In genomic region chr5:125159804-125160405, GRCm38 (mm10) we compare ENCODE assay signal across 8 mouse cellular contexts. TPM values are rescaled to one million over a fixed set of nuclear protein-coding genes. Genes with fewer than 3 reads are reported as not detected.
DNase-seq lines count a peak whose midpoint lies in the region; ATAC-seq and TF ChIP-seq lines count a peak whose summit lies in the region.

No protein-coding gene starts in this region.

- TF ChIP-seq POLR2A in liver, adult 2 months (IDR thresholded peaks at IDR 0.05; ENCODE audit: extremely low read depth, insufficient read depth, low read length): no peak

- no peaks in the 10 kb centered on the region for H3K27me3 ChIP-seq in liver, adult 2 months (ENCODE audit: control insufficient read depth, insufficient read depth, low read length)
- no peaks in the 10 kb centered on the region for H3K27me3 ChIP-seq in limb, embryonic 12.5 days
- H3K27me3 ChIP-seq in stomach, embryonic 15.5 days (replicated peaks): no peaks in the 10 kb centered on the region

- H3K4me2 ChIP-seq in limb, embryonic 12.5 days: peak overlapping the region; percentile 53
- H3K4me2 ChIP-seq in stomach, embryonic 15.5 days: peak overlapping the region; percentile 43

- no peak overlapping the region; the same call in 1 of the 2 replicates for H3K27ac ChIP-seq in liver, adult 2 months (replicated peaks; ENCODE audit: insufficient read depth, low read depth, low read length)
- peak overlapping the region; percentile 88 for H3K27ac ChIP-seq in limb, embryonic 12.5 days
- peak overlapping the region; percentile 83 for H3K27ac ChIP-seq in stomach, embryonic 15.5 days

- peak overlapping the region; percentile 8; the same call in 1 of the 2 replicates for H3K9ac ChIP-seq in liver, adult 2 months (ENCODE audit: low read depth, low read length)
- 0 out of 2 replicates have a peak overlapping the region, but pooled peaks have one; percentile 5 for H3K9ac ChIP-seq in limb, embryonic 12.5 days (replicated peaks)
- H3K9ac ChIP-seq in stomach, embryonic 15.5 days: peak overlapping the region; percentile 13; the same call in 1 of the 2 replicates

- WGBS in liver, adult 2 months: 60% methylated on average over 14 of the region's 14 CpGs
- 37% methylated on average over 14 of the region's 14 CpGs for WGBS in limb, embryonic 12.5 days
- 42% methylated on average over 14 of the region's 14 CpGs for WGBS in stomach, embryonic 15.5 days

- DNase-seq in adrenal gland, postnatal 10 days: peak; percentile 21
- no peak for DNase-seq in adrenal gland, postnatal 4 days (ENCODE audit: low spot score in 2 of 2)
- no peak for DNase-seq in liver, adult 2 months (ENCODE audit: extremely low read depth, low read depth, low spot score)
- no peak for DNase-seq in liver
- no peak for DNase-seq in Muller cell, postnatal 12 days (ENCODE audit: inconsistent ontology term)
- DNase-seq in spleen, postnatal 14 days (ENCODE audit: low spot score in 2 of 2): no peak

- peaks cover 75% of the 10 kb centered on the region for H3K79me2 ChIP-seq in liver, adult 2 months (ENCODE audit: control insufficient read depth, insufficient read depth, low read length)

- H3K36me3 ChIP-seq in liver, adult 2 months (ENCODE audit: control insufficient read depth, insufficient read depth, low read length): no peaks in the 10 kb centered on the region
- peaks cover 6% of the 10 kb centered on the region; the same call in 1 of the 2 replicates for H3K36me3 ChIP-seq in limb, embryonic 12.5 days
- no peaks in the 10 kb centered on the region for H3K36me3 ChIP-seq in stomach, embryonic 15.5 days

- ATAC-seq in limb, embryonic 12.5 days (ENCODE audit: insufficient number of reproducible peaks, insufficient read depth, low FRiP score, low TSS enrichment, low read depth): no peak
- ATAC-seq in stomach, embryonic 15.5 days (ENCODE audit: insufficient read depth, low FRiP score, low read depth): no peak

- no peaks in the 10 kb centered on the region for H3K9me3 ChIP-seq in limb, embryonic 12.5 days
- no peaks in the 10 kb centered on the region for H3K9me3 ChIP-seq in stomach, embryonic 15.5 days

- H3K4me1 ChIP-seq in liver, adult 2 months (ENCODE audit: control insufficient read depth, insufficient read depth, low read length): peaks cover 47% of the 10 kb centered on the region
- H3K4me1 ChIP-seq in limb, embryonic 12.5 days (replicated peaks): peaks cover 98% of the 10 kb centered on the region
- H3K4me1 ChIP-seq in stomach, embryonic 15.5 days: peaks cover 86% of the 10 kb centered on the region

- H3K4me3 ChIP-seq in liver, adult 2 months (ENCODE audit: insufficient read depth, low read depth, low read length): no peak overlapping the region
- H3K4me3 ChIP-seq in limb, embryonic 12.5 days (replicated peaks): no peak overlapping the region
- no peak overlapping the region for H3K4me3 ChIP-seq in stomach, embryonic 15.5 days (replicated peaks)

- no peak for TF ChIP-seq CTCF in liver, adult 2 months (IDR thresholded peaks at IDR 0.05; ENCODE audit: low read depth, low read length)

RNA-seq across cellular contexts. Expression of gene Ncor2, which starts 19.1 kb away (rescaled TPM):
- 100 to 1,000 TPM; 125 to 153 TPM for total RNA-seq in adrenal gland, postnatal 10 days (2021)
- total RNA-seq in adrenal gland, postnatal 4 days (2021): 100 to 1,000 TPM; 240 to 243 TPM
- total RNA-seq in liver, adult 2 months (2014; rRNA removed): 7.1 and 9.4 TPM in 2 replicates
- 15.0 and 17.0 TPM in 2 replicates for polyA plus RNA-seq in liver, adult 2 months (2012; rRNA removed)
- polyA plus RNA-seq in limb, embryonic 12.5 days (2016; fragmentation: Nextera tagmentation; extraction: Ambion mirVana): 27.2 and 29.4 TPM in 2 replicates
- 26.7 and 32.5 TPM in 2 replicates for polyA plus RNA-seq in stomach, embryonic 15.5 days (2015; fragmentation: Nextera tagmentation; extraction: Ambion mirVana)

Comparison
In these comparisons a context has a peak if more than half of its experiments do, and no peak if none do; other contexts are left out.
1. RNA of gene Ncor2, which starts 19.1 kb away (total RNA-seq): 240 to 243 TPM in adrenal gland, postnatal 4 days and 125 to 153 TPM in adrenal gland, postnatal 10 days; 7.1 to 9.4 TPM in liver, adult 2 months; every median in the first group is over 10 times any median in the second.
2. Peak in every context shown above with its lines, with median percentiles within 50 percentile points of each other: H3K9ac ChIP-seq.